Mouse (Mus musculus): ENCODE data around the gene Acadl. TPM values are rescaled to one million over a fixed set of nuclear protein-coding genes. Genes with fewer than 3 reads are reported as not detected.

Acadl gene
- total and polyA plus RNA-seq, 2 experiments from 2014 or later, result 267 to 1,733 TPM

DNA sequence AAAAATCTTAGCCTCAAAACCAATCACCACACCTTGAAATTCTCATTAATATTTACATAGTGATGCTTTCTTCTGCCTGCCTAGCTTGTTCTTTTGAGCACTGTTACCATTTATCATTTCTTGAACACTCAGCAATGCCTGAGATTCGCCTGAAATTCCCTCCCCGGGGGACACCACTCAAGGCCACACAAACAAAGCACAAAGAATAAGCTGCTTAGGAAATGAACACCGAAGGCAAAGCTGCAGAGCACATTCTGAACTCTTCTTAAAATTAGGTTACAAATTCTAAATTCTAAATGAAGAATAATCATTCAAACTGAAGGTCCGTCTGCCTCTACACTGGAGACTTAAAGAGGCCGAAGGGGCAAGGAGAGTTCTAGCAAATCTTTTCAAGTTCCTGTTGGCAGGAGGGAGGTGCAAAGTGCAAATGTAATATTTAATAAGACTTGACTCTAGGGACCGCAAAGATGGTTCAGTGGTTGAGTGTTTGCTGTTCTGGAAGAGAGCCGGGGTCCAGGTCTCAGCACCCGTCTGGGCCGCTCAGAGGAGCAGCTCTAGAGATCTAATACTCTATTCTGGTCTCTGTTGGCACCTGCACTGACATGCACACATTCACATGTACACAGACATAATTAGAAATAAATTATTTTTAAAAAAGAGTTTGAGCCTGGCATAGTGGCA is 33.5 kb downstream of the Acadl start:
- 83% methylated on average over 9 of the region's 9 CpGs for WGBS
- Histone ChIP-seq H3K9ac (replicated peaks; ENCODE audit: low read depth, low read length) (no peak overlapping the region), H3K4me1 (ENCODE audit: control insufficient read depth, insufficient read depth) (no peaks in the 10 kb centered on the region), H3K9me3 (replicated peaks; ENCODE audit: control insufficient read depth, low read length) (no peaks in the 10 kb centered on the region), H3K36me3 (replicated peaks; ENCODE audit: control insufficient read depth, insufficient read depth, low read length) (peaks cover 36% of the 10 kb centered on the region), H3K27ac (ENCODE audit: low read depth) (no peak overlapping the region), H3K4me2 (ENCODE audit: low read depth, low read length) (no peak overlapping the region), H3K27me3 (ENCODE audit: control insufficient read depth, insufficient read depth, low read length) (no peaks in the 10 kb centered on the region), H3K4me3 (ENCODE audit: low read depth, low read length) (no peak overlapping the region)
- ATAC-seq (ENCODE audit: insufficient read depth, low read depth) (no peak), DNase-seq (ENCODE audit: low spot score) (no peak)
- no peak for TF ChIP-seq CTCF (IDR thresholded peaks at IDR 0.05; ENCODE audit: low read depth)
- no peak for TF ChIP-seq EP300 (IDR thresholded peaks at IDR 0.05; ENCODE audit: low read depth)

DNA sequence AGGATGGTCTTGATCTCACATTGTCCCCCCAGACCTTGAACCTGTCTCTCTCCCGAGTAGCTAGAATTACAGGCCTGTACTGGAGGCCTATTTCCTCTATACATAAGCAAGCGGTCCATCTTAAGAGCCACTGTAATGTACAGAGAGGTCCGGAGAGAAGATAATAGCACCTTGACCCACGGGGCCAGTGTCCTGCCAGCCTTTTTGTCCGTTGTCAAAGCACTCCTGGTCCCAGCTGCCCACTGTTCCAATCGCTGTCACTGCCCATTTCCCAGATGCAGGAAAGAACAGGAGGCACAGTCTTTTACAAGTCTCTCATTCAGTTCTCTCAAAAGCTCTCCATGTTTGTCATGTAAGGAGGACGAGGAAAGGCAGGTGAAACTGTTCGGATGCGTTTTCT is 41.1 kb downstream of the Acadl start:
- no peak for TF ChIP-seq EP300 (IDR thresholded peaks at IDR 0.05; ENCODE audit: low read depth)
- TF ChIP-seq CTCF (IDR thresholded peaks at IDR 0.05; ENCODE audit: low read depth), result no peak
- Histone ChIP-seq H3K9ac (replicated peaks; ENCODE audit: low read depth, low read length) (no peak overlapping the region), H3K9me3 (replicated peaks; ENCODE audit: control insufficient read depth, low read length) (no peaks in the 10 kb centered on the region), H3K4me1 (ENCODE audit: control insufficient read depth, insufficient read depth) (no peaks in the 10 kb centered on the region), H3K4me2 (ENCODE audit: low read depth, low read length) (no peak overlapping the region), H3K4me3 (ENCODE audit: low read depth, low read length) (no peak overlapping the region), H3K27me3 (ENCODE audit: control insufficient read depth, insufficient read depth, low read length) (no peaks in the 10 kb centered on the region), H3K27ac (ENCODE audit: low read depth) (no peak overlapping the region), H3K36me3 (replicated peaks; ENCODE audit: control insufficient read depth, insufficient read depth, low read length) (peaks cover 3% of the 10 kb centered on the region; the same call in 1 of the 2 replicates)
- DNase-seq (ENCODE audit: low spot score) (no peak), ATAC-seq (ENCODE audit: insufficient read depth, low read depth) (no peak)
- WGBS, result 82% methylated on average over 9 of the region's 9 CpGs

DNA sequence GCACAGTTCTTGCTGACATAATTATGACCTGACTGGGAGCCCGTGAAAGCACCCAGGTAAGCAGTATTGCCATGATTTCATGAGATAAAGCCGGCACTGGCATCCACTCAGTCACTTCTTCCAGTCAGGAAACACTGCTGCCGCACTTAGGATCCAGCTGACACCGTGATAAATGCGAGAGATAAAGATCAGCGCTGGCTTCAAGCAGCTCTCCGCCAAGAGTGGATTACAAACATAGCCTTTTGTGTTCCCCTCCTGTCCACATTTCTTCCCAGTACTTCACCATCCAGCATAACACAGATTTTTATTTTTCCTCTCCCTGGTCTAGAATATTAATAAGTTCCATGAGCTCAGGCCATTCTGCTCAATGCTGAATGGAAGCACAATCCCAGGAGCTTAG is 42.8 kb downstream of the Acadl start:
- Histone ChIP-seq H3K4me1 (ENCODE audit: control insufficient read depth, insufficient read depth) (peaks cover 1% of the 10 kb centered on the region; the same call in 1 of the 2 replicates), H3K4me2 (ENCODE audit: low read depth, low read length) (no peak overlapping the region), H3K27ac (ENCODE audit: low read depth) (no peak overlapping the region), H3K36me3 (replicated peaks; ENCODE audit: control insufficient read depth, insufficient read depth, low read length) (no peaks in the 10 kb centered on the region), H3K9me3 (replicated peaks; ENCODE audit: control insufficient read depth, low read length) (no peaks in the 10 kb centered on the region), H3K27me3 (ENCODE audit: control insufficient read depth, insufficient read depth, low read length) (no peaks in the 10 kb centered on the region), H3K4me3 (ENCODE audit: low read depth, low read length) (no peak overlapping the region), H3K9ac (replicated peaks; ENCODE audit: low read depth, low read length) (no peak overlapping the region)
- ATAC-seq (ENCODE audit: insufficient read depth, low read depth) (no peak), DNase-seq (ENCODE audit: low spot score) (no peak)
- 11% methylated on average over 7 of the region's 7 CpGs for WGBS
- TF ChIP-seq EP300 (IDR thresholded peaks at IDR 0.05; ENCODE audit: low read depth) (no peak), CTCF (IDR thresholded peaks at IDR 0.05; ENCODE audit: low read depth) (no peak)

DNA sequence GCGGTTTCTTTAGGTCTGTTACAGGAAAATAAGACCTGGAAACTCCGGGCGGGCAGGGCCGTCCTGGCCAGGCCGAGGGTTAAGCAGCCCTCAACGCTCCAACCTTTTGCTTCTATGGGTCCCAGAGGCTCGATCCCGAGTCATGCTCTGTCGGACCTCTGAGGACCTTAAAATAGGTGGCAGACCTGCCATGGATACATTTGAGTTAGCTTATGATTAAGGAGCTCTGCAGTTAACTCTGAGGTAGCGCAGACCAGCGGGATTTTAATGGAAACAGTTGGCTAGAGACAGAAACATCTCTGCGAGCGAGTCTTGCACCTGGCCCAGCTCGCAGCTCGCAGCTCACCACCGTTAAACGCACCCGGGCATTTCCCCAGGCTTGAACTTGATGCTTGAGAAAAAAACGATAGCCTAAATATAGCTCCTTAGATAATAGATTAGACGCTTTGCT is 45.2 kb downstream of the Acadl start:
- Histone ChIP-seq H3K4me3 (ENCODE audit: low read depth, low read length) (peak overlapping the region; percentile 88), H3K9me3 (replicated peaks; ENCODE audit: control insufficient read depth, low read length) (no peaks in the 10 kb centered on the region), H3K36me3 (replicated peaks; ENCODE audit: control insufficient read depth, insufficient read depth, low read length) (no peaks in the 10 kb centered on the region), H3K4me1 (ENCODE audit: control insufficient read depth, insufficient read depth) (peaks cover 6% of the 10 kb centered on the region; the same call in 1 of the 2 replicates), H3K27ac (ENCODE audit: low read depth) (peak overlapping the region; percentile 98), H3K9ac (replicated peaks; ENCODE audit: low read depth, low read length) (peak overlapping the region; percentile 95), H3K4me2 (ENCODE audit: low read depth, low read length) (peak overlapping the region; percentile 93), H3K27me3 (ENCODE audit: control insufficient read depth, insufficient read depth, low read length) (no peaks in the 10 kb centered on the region)
- under 1% methylated on average over 20 of the region's 20 CpGs for WGBS
- TF ChIP-seq CTCF (IDR thresholded peaks at IDR 0.05; ENCODE audit: low read depth), result no peak
- no peak for TF ChIP-seq EP300 (IDR thresholded peaks at IDR 0.05; ENCODE audit: low read depth)
- peak; percentile 36 for ATAC-seq (ENCODE audit: insufficient read depth, low read depth)
- DNase-seq (ENCODE audit: low spot score), result no peak

DNA sequence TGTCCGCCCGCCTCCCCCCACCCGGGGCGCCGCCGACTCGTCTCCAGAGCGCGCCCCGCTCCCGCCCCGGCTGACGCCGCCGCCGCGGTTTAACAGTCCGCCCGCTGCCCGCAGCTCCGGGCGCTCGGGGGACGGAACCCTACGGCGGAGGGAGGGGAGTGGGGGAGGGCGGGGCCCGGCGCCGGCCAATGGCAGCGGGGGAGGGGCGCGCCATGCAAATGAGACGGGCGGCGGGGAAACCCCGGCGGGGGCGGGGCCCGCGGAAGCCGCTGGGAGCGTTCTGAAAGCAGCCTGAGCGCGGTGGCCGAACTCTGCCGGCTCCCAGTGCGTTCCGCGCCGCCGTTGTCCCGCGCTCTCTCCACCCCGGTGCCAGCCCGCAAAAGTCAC is 45.6 kb downstream of the Acadl start, which contains the start of gene Kansl1l:
Gene Kansl1l, minus strand, starts transcription at position 110 of the 387 bp plus-strand sequence.
- Histone ChIP-seq H3K4me1 (ENCODE audit: control insufficient read depth, insufficient read depth) (peaks cover 6% of the 10 kb centered on the region; the same call in 1 of the 2 replicates), H3K4me2 (ENCODE audit: low read depth, low read length) (peak within 1 kb of the TSS; percentile 93), H3K9me3 (replicated peaks; ENCODE audit: control insufficient read depth, low read length) (no peaks in the 10 kb centered on the region), H3K4me3 (ENCODE audit: low read depth, low read length) (peak within 1 kb of the TSS; percentile 88), H3K36me3 (replicated peaks; ENCODE audit: control insufficient read depth, insufficient read depth, low read length) (no peaks in the 10 kb centered on the region), H3K9ac (replicated peaks; ENCODE audit: low read depth, low read length) (peak within 1 kb of the TSS; percentile 95), H3K27ac (ENCODE audit: low read depth) (peak within 1 kb of the TSS; percentile 98), H3K27me3 (ENCODE audit: control insufficient read depth, insufficient read depth, low read length) (no peaks in the 10 kb centered on the region)
- ATAC-seq (ENCODE audit: insufficient read depth, low read depth) (peak; percentile 86), DNase-seq (ENCODE audit: low spot score) (peak; percentile 94)
- WGBS, result 1% methylated on average over 46 of the region's 56 CpGs
- peak; percentile 67; the same call in 1 of the 2 replicates for TF ChIP-seq EP300 (IDR thresholded peaks at IDR 0.05; ENCODE audit: low read depth)
- TF ChIP-seq CTCF (IDR thresholded peaks at IDR 0.05; ENCODE audit: low read depth), result no peak

Data from heart, postnatal 0 days (tissue).